Mouse (Mus musculus) brain, embryonic 14.5 days (tissue): Measurements from ENCODE around the gene Zfp691. TPM values are rescaled to one million over a fixed set of nuclear protein-coding genes. Genes with fewer than 3 reads are reported as not detected.

Experiments
- DNase-seq: peaks from one replicate; pipeline ENCODE4 v3.0.0-alpha.2; 2011; ENCODE audit warnings: low read depth
- CTCF ChIP-seq: fragments of 200-500 bp; IDR thresholded peaks from 2 replicates; pipeline ENCODE4 v1.5.1; 2012; ENCODE audit warnings: inconsistent platforms, mild to moderate bottlenecking, moderate library complexity, borderline replicate concordance; ENCODE audit not compliant: insufficient read depth, insufficient read length; ENCODE audit errors: extremely low read depth
- POLR2A ChIP-seq: fragments of 200-500 bp; IDR thresholded peaks from 2 replicates; pipeline ENCODE4 v1.6.1; 2012; ENCODE audit warnings: mild to moderate bottlenecking, inconsistent platforms, borderline replicate concordance; ENCODE audit not compliant: poor library complexity, insufficient read depth, insufficient read length, severe bottlenecking; ENCODE audit errors: extremely low read depth
- polyA plus RNA-seq: library from polyadenylated mRNA; depleted of rRNA; stranded (reverse); fragments of >200 nt; gene quantifications from 2 replicates; pipeline ENCODE4 v1.2.3, GENCODE M21; 2012; rRNA removed

The Zfp691 gene
- 8.1 and 12.2 TPM in 2 replicates for polyA plus RNA-seq

- TF ChIP-seq CTCF (no peak), POLR2A (peak; percentile 65; the same call in 1 of the 2 replicates)
- DNase-seq = peak; percentile 99
Measured at GRCm38 (mm10) chr4:119173851-119174453, at the start of gene Zfp691. TSS of gene Zfp691 (minus strand) at chr4:119174195.

- peak; percentile 68; the same call in 1 of the 2 replicates for TF ChIP-seq CTCF
- TF ChIP-seq POLR2A = no peak
- peak; percentile 39 for DNase-seq
Measured at GRCm38 (mm10) chr4:119223696-119224095, 49.7 kb upstream of the Zfp691 start.

GRCm38 (mm10) chr4:119218169-119218568 is 44.2 kb upstream of the Zfp691 start, which contains the start of gene Tmem269:
TSS of gene Tmem269 (minus strand) at chr4:119218217.
- DNase-seq = no peak
- TF ChIP-seq CTCF = no peak
- no peak for TF ChIP-seq POLR2A

- peak; percentile 34 for DNase-seq
- no peak for TF ChIP-seq CTCF
- no peak for TF ChIP-seq POLR2A
Measured at GRCm38 (mm10) chr4:119216667-119217066, 42.7 kb upstream of the Zfp691 start.

GRCm38 (mm10) chr4:119204672-119205071 is 30.7 kb upstream of the Zfp691 start:
- DNase-seq = peak; percentile 88
- TF ChIP-seq POLR2A (no peak), CTCF (peak; percentile 93)

- DNase-seq = no peak
- TF ChIP-seq CTCF (no peak), POLR2A (no peak)
Measured at GRCm38 (mm10) chr4:119198105-119198504, 24.1 kb upstream of the Zfp691 start.

GRCm38 (mm10) chr4:119195582-119196320 is 21.8 kb upstream of the Zfp691 start:
- TF ChIP-seq POLR2A = no peak
- TF ChIP-seq CTCF = no peak
- no peak for DNase-seq

GRCm38 (mm10) chr4:119194909-119195581 is 21.1 kb upstream of the Zfp691 start, which contains the start of gene Svbp:
TSS of gene Svbp (plus strand) at chr4:119195306.
- TF ChIP-seq CTCF (no peak), POLR2A (peak; percentile 73)
- peak; percentile 95 for DNase-seq

- TF ChIP-seq POLR2A (no peak), CTCF (no peak)
- DNase-seq = no peak
Measured at GRCm38 (mm10) chr4:119192757-119193156, 18.8 kb upstream of the Zfp691 start.

GRCm38 (mm10) chr4:119191273-119191672 is 17.3 kb upstream of the Zfp691 start:
- no peak for DNase-seq
- TF ChIP-seq POLR2A (no peak), CTCF (no peak)

- DNase-seq = no peak
- no peak for TF ChIP-seq POLR2A
- TF ChIP-seq CTCF = no peak
Measured at GRCm38 (mm10) chr4:119190618-119191017, 16.6 kb upstream of the Zfp691 start.
